Mouse (Mus musculus) CH12.LX (cell line): Measurements from ENCODE around the gene Zswim4. TPM values are rescaled to one million over a fixed set of nuclear protein-coding genes. Genes with fewer than 3 reads are reported as not detected.

Experiments
- DNase-seq: peaks from one replicate; pipeline ENCODE4 v3.0.0-alpha.2; 2013; ENCODE audit errors: extremely low read depth
- H3K27ac ChIP-seq: 2 replicates; pipeline ENCODE4 v1.5.1; 2012; ENCODE audit warnings: low read depth, mild to moderate bottlenecking, control low read depth, moderate library complexity; ENCODE audit not compliant: insufficient read depth
- H3K27me3 ChIP-seq: replicated peaks from 2 replicates; pipeline ENCODE3; 2012; ENCODE audit warnings: inconsistent platforms
- H3K36me3 ChIP-seq, 2 experiments: replicated peaks in 1 of 2; 2 replicates each; pipeline versions ENCODE3 to v1.6.1; 2012; ENCODE audit warnings: inconsistent platforms in 1 of 2, low read length in 1 of 2, mild to moderate bottlenecking in 1 of 2, mixed read lengths in 1 of 2, moderate library complexity in 1 of 2; ENCODE audit not compliant: control insufficient read depth in 1 of 2, insufficient read depth in 1 of 2
- H3K4me1 ChIP-seq, 2 experiments: 2 replicates each; pipeline ENCODE4 v1.6.1; 2012; ENCODE audit warnings: inconsistent platforms in 1 of 2, moderate library complexity in 1 of 2; ENCODE audit not compliant: insufficient read depth in 2 of 2, control insufficient read depth in 1 of 2
- H3K4me2 ChIP-seq: 2 replicates; pipeline ENCODE4 v1.6.1; 2012; ENCODE audit warnings: low read depth, mild to moderate bottlenecking, control low read depth; ENCODE audit not compliant: poor library complexity, insufficient read depth, severe bottlenecking
- H3K4me3 ChIP-seq, 3 experiments: fragments of 150-350 bp in 1 of 3; sonication (generic) in 1 of 3; replicated peaks in 1 of 3; 2 replicates each; pipeline versions ENCODE3 to v1.5.1; 2011 to 2012; ENCODE audit warnings: low read depth in 2 of 3, low read length in 2 of 3, mild to moderate bottlenecking in 2 of 3, moderate library complexity in 2 of 3, control low read depth in 1 of 3, improper control_type of control experiment in 1 of 3, inconsistent platforms in 1 of 3, mixed read lengths in 1 of 3; ENCODE audit not compliant: poor library complexity in 1 of 3
- H3K79me2 ChIP-seq: replicated peaks from 2 replicates; pipeline ENCODE4 v1.6.1; 2012; ENCODE audit warnings: mild to moderate bottlenecking, moderate library complexity; ENCODE audit not compliant: control insufficient read depth, poor library complexity, insufficient read depth, severe bottlenecking; ENCODE audit errors: extremely low read depth
- H3K9ac ChIP-seq: 2 replicates; pipeline ENCODE4 v1.6.1; 2012; ENCODE audit warnings: low read depth, mild to moderate bottlenecking, control low read depth, moderate library complexity; ENCODE audit not compliant: insufficient read depth
- H3K9me3 ChIP-seq: replicated peaks from 2 replicates; pipeline ENCODE3; 2012; ENCODE audit warnings: low read length, inconsistent platforms, mixed read lengths
- BHLHE40 ChIP-seq: IDR thresholded peaks from 2 replicates; pipeline ENCODE4 v1.6.1; 2011; ENCODE audit warnings: mild to moderate bottlenecking, low read depth, low read length, improper control_type of control experiment
- CHD1 ChIP-seq: IDR thresholded peaks from 2 replicates; pipeline ENCODE4 v1.6.1; 2012; ENCODE audit warnings: low read depth, low read length, improper control_type of control experiment, inconsistent platforms
- CHD2 ChIP-seq: IDR thresholded peaks from 2 replicates; pipeline ENCODE4 v1.6.1; 2011; ENCODE audit warnings: low read length, improper control_type of control experiment
- CTCF ChIP-seq, 2 experiments: IDR thresholded peaks in 1 of 2; conservative IDR thresholded peaks in 1 of 2; 2 replicates each; pipeline ENCODE4 v1.5.1; 2011 to 2012; ENCODE audit warnings: low read depth in 2 of 2, low read length in 2 of 2, improper control_type of control experiment in 1 of 2, inconsistent platforms in 1 of 2, mild to moderate bottlenecking in 1 of 2, moderate library complexity in 1 of 2
- E2F4 ChIP-seq: IDR thresholded peaks from 2 replicates; pipeline ENCODE4 v1.6.1; 2011; ENCODE audit warnings: low read depth, low read length, improper control_type of control experiment; ENCODE audit not compliant: insufficient replicate concordance
- ELF1 ChIP-seq: IDR thresholded peaks from 2 replicates; pipeline ENCODE4 v1.6.1; 2014; ENCODE audit warnings: low read depth, mild to moderate bottlenecking, inconsistent platforms, low read length, improper control_type of control experiment
- EP300 ChIP-seq: IDR thresholded peaks from 2 replicates; pipeline ENCODE4 v1.6.1; 2011; ENCODE audit warnings: low read length, improper control_type of control experiment
- ETS1 ChIP-seq: conservative IDR thresholded peaks from 2 replicates; pipeline ENCODE4 v1.6.1; 2012; ENCODE audit warnings: low read depth, mild to moderate bottlenecking, inconsistent platforms, low read length, improper control_type of control experiment, moderate library complexity
- GABPA ChIP-seq: IDR thresholded peaks from 2 replicates; pipeline ENCODE4 v1.6.1; 2012; ENCODE audit warnings: low read depth, low read length, improper control_type of control experiment, inconsistent platforms; ENCODE audit not compliant: insufficient replicate concordance
- HCFC1 ChIP-seq: IDR thresholded peaks from 2 replicates; pipeline ENCODE4 v1.6.1; 2012; ENCODE audit warnings: low read depth, mild to moderate bottlenecking, inconsistent platforms, low read length, improper control_type of control experiment
- IRF4 ChIP-seq: IDR thresholded peaks from 2 replicates; pipeline ENCODE4 v1.6.1; 2014; ENCODE audit warnings: low read depth, mild to moderate bottlenecking, inconsistent platforms, low read length, improper control_type of control experiment
- JUN ChIP-seq: IDR thresholded peaks from 2 replicates; pipeline ENCODE4 v1.6.1; 2011; ENCODE audit warnings: low read depth, mild to moderate bottlenecking, low read length, improper control_type of control experiment, moderate library complexity; ENCODE audit not compliant: insufficient read depth
- JUND ChIP-seq: conservative IDR thresholded peaks from 2 replicates; pipeline ENCODE4 v1.6.1; 2011; ENCODE audit warnings: low read depth, low read length, improper control_type of control experiment
- KAT2A ChIP-seq: IDR thresholded peaks from 2 replicates; pipeline ENCODE4 v1.6.1; 2012; ENCODE audit warnings: low read length, improper control_type of control experiment, inconsistent platforms; ENCODE audit not compliant: insufficient replicate concordance
- MAFK ChIP-seq: IDR thresholded peaks from 2 replicates; pipeline ENCODE4 v1.6.1; 2011; ENCODE audit warnings: low read length, improper control_type of control experiment; ENCODE audit not compliant: insufficient replicate concordance
- MAX ChIP-seq: IDR thresholded peaks from 2 replicates; pipeline ENCODE4 v1.6.1; 2011; ENCODE audit warnings: low read length, improper control_type of control experiment
- MAZ ChIP-seq: IDR thresholded peaks from 2 replicates; pipeline ENCODE4 v1.6.1; 2012; ENCODE audit warnings: low read depth, mild to moderate bottlenecking, inconsistent platforms, low read length, improper control_type of control experiment, moderate library complexity
- MEF2A ChIP-seq: IDR thresholded peaks from 2 replicates; pipeline ENCODE4 v1.6.1; 2014; ENCODE audit warnings: low read depth, mild to moderate bottlenecking, inconsistent platforms, low read length, improper control_type of control experiment, borderline replicate concordance
- MXI1 ChIP-seq: IDR thresholded peaks from 2 replicates; pipeline ENCODE4 v1.6.1; 2011; ENCODE audit warnings: mild to moderate bottlenecking, low read depth, low read length, improper control_type of control experiment
- MYC ChIP-seq: IDR thresholded peaks from 2 replicates; pipeline ENCODE4 v1.6.1; 2011; ENCODE audit warnings: low read depth, mild to moderate bottlenecking, improper control_type of control experiment, low read length
- NELFE ChIP-seq: IDR thresholded peaks from 2 replicates; pipeline ENCODE4 v1.6.1; 2011; ENCODE audit warnings: low read depth, low read length, improper control_type of control experiment
- NRF1 ChIP-seq: IDR thresholded peaks from 2 replicates; pipeline ENCODE4 v1.6.1; 2014; ENCODE audit warnings: low read depth, mild to moderate bottlenecking, inconsistent platforms, low read length, improper control_type of control experiment, moderate library complexity
- PAX5 ChIP-seq: IDR thresholded peaks from 2 replicates; pipeline ENCODE4 v1.6.1; 2012; ENCODE audit warnings: low read length, inconsistent platforms, mixed read lengths
- POLR2A ChIP-seq: IDR thresholded peaks from 2 replicates; pipeline ENCODE4 v1.6.1; 2011; ENCODE audit warnings: low read depth, mild to moderate bottlenecking, improper control_type of control experiment, low read length
- POLR2AphosphoS2 ChIP-seq: IDR thresholded peaks from 2 replicates; pipeline ENCODE4 v1.6.1; 2011; ENCODE audit warnings: low read depth, low read length, improper control_type of control experiment
- RAD21 ChIP-seq: IDR thresholded peaks from 2 replicates; pipeline ENCODE4 v1.6.1; 2011; ENCODE audit warnings: low read depth, mild to moderate bottlenecking, low read length, improper control_type of control experiment, moderate library complexity
- RCOR1 ChIP-seq: conservative IDR thresholded peaks from 2 replicates; pipeline ENCODE4 v1.6.1; 2012; ENCODE audit warnings: low read depth, mild to moderate bottlenecking, inconsistent platforms, low read length, improper control_type of control experiment
- SIN3A ChIP-seq: IDR thresholded peaks from 2 replicates; pipeline ENCODE4 v1.6.1; 2012; ENCODE audit warnings: low read length, improper control_type of control experiment, inconsistent platforms
- SMC3 ChIP-seq: IDR thresholded peaks from 2 replicates; pipeline ENCODE4 v1.6.1; 2011; ENCODE audit warnings: low read depth, low read length, improper control_type of control experiment
- TBP ChIP-seq: conservative IDR thresholded peaks from 2 replicates; pipeline ENCODE4 v1.6.1; 2011; ENCODE audit warnings: low read depth, low read length, improper control_type of control experiment
- TCF12 ChIP-seq: IDR thresholded peaks from 2 replicates; pipeline ENCODE4 v1.6.1; 2014; ENCODE audit warnings: low read depth, mild to moderate bottlenecking, inconsistent platforms, low read length, improper control_type of control experiment
- UBTF ChIP-seq: IDR thresholded peaks from 2 replicates; pipeline ENCODE4 v1.6.1; 2012; ENCODE audit warnings: low read depth, mild to moderate bottlenecking, inconsistent platforms, low read length, improper control_type of control experiment, moderate library complexity
- USF1 ChIP-seq: IDR thresholded peaks from 2 replicates; pipeline ENCODE4 v1.6.1; 2014; ENCODE audit warnings: low read depth, mild to moderate bottlenecking, inconsistent platforms, low read length, improper control_type of control experiment
- USF2 ChIP-seq: conservative IDR thresholded peaks from 2 replicates; pipeline ENCODE4 v1.6.1; 2011; ENCODE audit warnings: low read depth, low read length, improper control_type of control experiment
- ZC3H11A ChIP-seq: IDR thresholded peaks from 2 replicates; pipeline ENCODE4 v1.6.1; 2012; ENCODE audit warnings: low read depth, mild to moderate bottlenecking, inconsistent platforms, low read length, improper control_type of control experiment
- ZKSCAN1 ChIP-seq: IDR thresholded peaks from 2 replicates; pipeline ENCODE4 v1.6.1; 2012; ENCODE audit warnings: low read depth, inconsistent platforms, low read length, improper control_type of control experiment, borderline replicate concordance
- ZMIZ1 ChIP-seq: IDR thresholded peaks from 2 replicates; pipeline ENCODE4 v1.6.1; 2012; ENCODE audit warnings: low read depth, mild to moderate bottlenecking, inconsistent platforms, low read length, improper control_type of control experiment
- ZNF384 ChIP-seq: IDR thresholded peaks from 2 replicates; pipeline ENCODE4 v1.6.1; 2012; ENCODE audit warnings: low read depth, low read length, improper control_type of control experiment, inconsistent platforms
- dilution Hi-C: fragments of 300-500 bp; cut with MboI; formaldehyde crosslinking; loops from 2 replicates; pipeline ENCODE4 v1.14.3; 2020; ENCODE audit warnings: low sequenced_read_pairs; ENCODE audit not compliant: extremely low pct_unique_long_range_greater_than_20kb, extremely low pct_ligation_motif_present
- in situ Hi-C: fragments of 300-500 bp; cut with MboI; formaldehyde crosslinking; loops from 3 replicates; pipeline ENCODE4 v1.14.3; 2019; ENCODE audit warnings: low sequenced_read_pairs, low pct_ligation_motif_present, low pct_unique_long_range_greater_than_20kb, mixed read lengths
- polyA plus RNA-seq: library from polyadenylated mRNA; unstranded; fragments of >175 nt; gene quantifications from 2 replicates; pipeline ENCODE4 v1.2.1, GENCODE M21; 2012; ENCODE audit warnings: low read depth; ENCODE audit not compliant: insufficient read length
- total RNA-seq, 2 experiments: library from RNA; depleted of rRNA; stranded (reverse); fragments of 300-350 nt in 1 of 2; fragments of >200 nt in 1 of 2; gene quantifications; 2 replicates each; pipeline ENCODE4 v1.2.3; 2012 to 2014

Zswim4 gene
- total and polyA plus RNA-seq, 3 experiments, result 4.9 to 9.7 (median 9.1) TPM

- Histone ChIP-seq H3K79me2 (peaks cover 27% of the 10 kb centered on the region), H3K4me3 (peak overlapping the region; percentile 71 to 96 (median 82)), H3K4me1 (peaks cover 18 to 52% of the 10 kb centered on the region in 2 experiments), H3K9me3 (no peaks in the 10 kb centered on the region), H3K4me2 (peak overlapping the region; percentile 84), H3K27me3 (no peaks in the 10 kb centered on the region), H3K9ac (peak overlapping the region; percentile 93), H3K36me3 (peaks cover 9 to 21% of the 10 kb centered on the region in 2 experiments), H3K27ac (peak overlapping the region; percentile 62)
- TF ChIP-seq CHD1 (no peak), RAD21 (no peak), ETS1 (peak; percentile 16; the same call in 1 of the 2 replicates), MYC (peak; percentile 45; the same call in 1 of the 2 replicates), CHD2 (no peak), JUN (no peak), SIN3A (peak; percentile 32; the same call in 1 of the 2 replicates), GABPA (no peak), E2F4 (no peak), NRF1 (peak; percentile 82), HCFC1 (no peak), POLR2AphosphoS2 (no peak), USF2 (no peak), POLR2A (peak; percentile 60), MAX (peak; percentile 62; the same call in 1 of the 2 replicates), MEF2A (peak; percentile 52; the same call in 1 of the 2 replicates), NELFE (0 out of 2 replicates have a peak, but pooled peaks have one; percentile 29), UBTF (no peak), JUND (no peak), KAT2A (no peak), MAFK (no peak), CTCF (conservative IDR thresholded peaks at IDR 0.05 in 1 of 2, IDR thresholded peaks at IDR 0.05 in 1 of 2; ENCODE audit: low read depth in 2 of 2, low read length in 2 of 2) (no peak), ZMIZ1 (no peak), RCOR1 (no peak; the same call in 1 of the 2 replicates), MXI1 (peak; percentile 87), PAX5 (no peak), MAZ (no peak), EP300 (no peak), SMC3 (no peak), IRF4 (no peak), ZC3H11A (no peak), TBP (no peak), ZKSCAN1 (no peak), USF1 (no peak), ELF1 (no peak), ZNF384 (no peak), BHLHE40 (peak; percentile 96), TCF12 (peak; percentile 48; the same call in 1 of the 2 replicates)
- dilution Hi-C loops (no loop called here), in situ Hi-C loops (loop anchor here (25.0 kb wide), 1 partner anchor 161 kb away; no protein-coding TSS in a partner anchor)
- no peak for DNase-seq
Measured at GRCm38 (mm10) chr8:84201545-84202245, 35.2 kb downstream of the Zswim4 start.
